Mouse (Mus musculus) ES-Bruce4 (cell line): ENCODE measurements around the gene Nap1l4. TPM values are rescaled to one million over a fixed set of nuclear protein-coding genes. Genes with fewer than 3 reads are reported as not detected.
"Not testable (repeated sequence)": the region's sequence is repeated elsewhere in the genome, so short reads cannot be mapped to it uniquely, and the experiment has no call there.

Experiments used
- H3K27ac ChIP-seq: 2 replicates; pipeline ENCODE4 v1.5.1; 2012; ENCODE audit warnings: low read length, inconsistent platforms; ENCODE audit not compliant: insufficient read depth
- H3K27me3 ChIP-seq: 2 replicates; pipeline ENCODE4 v1.6.1; 2012; ENCODE audit warnings: mild to moderate bottlenecking, low read length, inconsistent platforms; ENCODE audit not compliant: control insufficient read depth, poor library complexity, insufficient read depth, severe bottlenecking
- H3K36me3 ChIP-seq: 2 replicates; pipeline ENCODE4 v1.6.1; 2012; ENCODE audit warnings: inconsistent platforms, mild to moderate bottlenecking, low read length, moderate library complexity; ENCODE audit not compliant: control insufficient read depth, poor library complexity, insufficient read depth, severe bottlenecking
- H3K4me1 ChIP-seq: one replicate; pipeline ENCODE4 v1.8.1; 2011; ENCODE audit warnings: low read length; ENCODE audit not compliant: control insufficient read depth, insufficient read depth
- H3K4me3 ChIP-seq: 2 replicates; pipeline ENCODE4 v1.5.1; 2011; ENCODE audit warnings: low read depth, mild to moderate bottlenecking, low read length
- H3K9ac ChIP-seq: 2 replicates; pipeline ENCODE4 v1.6.1; 2012; ENCODE audit warnings: low read depth, mild to moderate bottlenecking, inconsistent platforms; ENCODE audit not compliant: poor library complexity, severe bottlenecking
- H3K9me3 ChIP-seq: replicated peaks from 2 replicates; pipeline ENCODE4 v1.6.1; 2012; ENCODE audit warnings: mild to moderate bottlenecking, low read length, inconsistent platforms; ENCODE audit not compliant: control insufficient read depth, poor library complexity, insufficient read depth, severe bottlenecking
- CTCF ChIP-seq: IDR thresholded peaks from one replicate; pipeline ENCODE4 v1.8.1; 2011; ENCODE audit warnings: low read depth, low read length
- EP300 ChIP-seq: IDR thresholded peaks from 2 replicates; pipeline ENCODE4 v1.6.1; 2011; ENCODE audit warnings: low read depth, low read length; ENCODE audit not compliant: insufficient read depth
- POLR2A ChIP-seq: IDR thresholded peaks from one replicate; pipeline ENCODE4 v1.8.1; 2011; ENCODE audit warnings: low read length; ENCODE audit not compliant: insufficient read depth
- polyA plus RNA-seq: library from polyadenylated mRNA; stranded (reverse); fragments of >200 nt; gene quantifications from 2 replicates; pipeline ENCODE4 v1.2.4, GENCODE M21; 2011; ENCODE audit warnings: low read depth; ENCODE audit not compliant: missing spikeins, insufficient read depth, insufficient read length

Gene Nap1l4
- polyA plus RNA-seq, 1 experiment = 208 TPM

GRCm38 (mm10) chr7:143549588-143550220, 798 bp upstream of the Nap1l4 start:
- H3K4me1 ChIP-seq = no peaks in the 10 kb centered on the region
- peak overlapping the region; percentile 78 for H3K9ac ChIP-seq
- H3K27ac ChIP-seq = peak overlapping the region; percentile 95
- TF ChIP-seq EP300 (no peak), CTCF (no peak), POLR2A (no peak)
- no peaks in the 10 kb centered on the region for H3K9me3 ChIP-seq
- H3K27me3 ChIP-seq = no peaks in the 10 kb centered on the region
- H3K4me3 ChIP-seq = peak overlapping the region; percentile 96
- H3K36me3 ChIP-seq = peaks cover 6% of the 10 kb centered on the region; the same call in 1 of the 2 replicates

- no peaks in the 10 kb centered on the region for H3K4me1 ChIP-seq
- H3K9ac ChIP-seq = peak overlapping the region; percentile 80
- H3K27ac ChIP-seq = peak overlapping the region; percentile 24
- no peaks in the 10 kb centered on the region for H3K27me3 ChIP-seq
- H3K4me3 ChIP-seq = peak overlapping the region; percentile 94
- TF ChIP-seq CTCF (no peak), EP300 (no peak), POLR2A (no peak)
- no peaks in the 10 kb centered on the region for H3K9me3 ChIP-seq
- H3K36me3 ChIP-seq = 0 out of 2 replicates have a peak, but pooled peaks cover 6% of the 10 kb centered on the region
Measured at GRCm38 (mm10) chr7:143548231-143548961, 510 bp downstream of the Nap1l4 start.

GRCm38 (mm10) chr7:143546554-143546953, 2.4 kb downstream of the Nap1l4 start:
- Histone ChIP-seq H3K4me1 (no peaks in the 10 kb centered on the region), H3K27ac (no peak overlapping the region), H3K9me3 (no peaks in the 10 kb centered on the region), H3K27me3 (no peaks in the 10 kb centered on the region), H3K9ac (0 out of 2 replicates have a peak overlapping the region, but pooled peaks have one; percentile 36), H3K36me3 (0 out of 2 replicates have a peak, but pooled peaks cover 2% of the 10 kb centered on the region), H3K4me3 (no peak overlapping the region)
- TF ChIP-seq POLR2A = no peak
- TF ChIP-seq EP300 = no peak
- no peak for TF ChIP-seq CTCF

DNA sequence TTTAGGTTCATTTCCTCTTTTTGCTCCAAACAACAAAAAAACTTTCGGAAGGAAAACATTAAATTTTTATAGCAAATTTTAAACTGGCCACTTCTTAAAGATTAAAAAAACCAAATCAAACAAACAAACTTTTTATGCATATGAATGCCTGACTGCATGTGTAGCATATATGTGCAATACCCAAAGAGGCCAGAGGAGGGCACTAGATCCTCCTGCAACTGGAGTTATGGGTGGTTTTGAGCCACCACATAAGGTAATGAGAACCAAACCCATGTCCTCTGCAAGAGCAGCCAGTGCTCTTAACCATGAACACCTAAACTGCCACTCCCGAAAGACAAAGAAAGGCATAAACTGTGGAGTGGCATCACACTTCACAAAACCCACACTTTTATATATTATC, 4.5 kb downstream of the Nap1l4 start:
- Histone ChIP-seq H3K9ac (no peak overlapping the region), H3K27ac (no peak overlapping the region), H3K9me3 (no peaks in the 10 kb centered on the region), H3K4me1 (no peaks in the 10 kb centered on the region), H3K36me3 (0 out of 2 replicates have a peak, but pooled peaks cover 9% of the 10 kb centered on the region), H3K27me3 (no peaks in the 10 kb centered on the region), H3K4me3 (no peak overlapping the region)
- TF ChIP-seq EP300 (no peak), CTCF (no peak), POLR2A (no peak)

DNA sequence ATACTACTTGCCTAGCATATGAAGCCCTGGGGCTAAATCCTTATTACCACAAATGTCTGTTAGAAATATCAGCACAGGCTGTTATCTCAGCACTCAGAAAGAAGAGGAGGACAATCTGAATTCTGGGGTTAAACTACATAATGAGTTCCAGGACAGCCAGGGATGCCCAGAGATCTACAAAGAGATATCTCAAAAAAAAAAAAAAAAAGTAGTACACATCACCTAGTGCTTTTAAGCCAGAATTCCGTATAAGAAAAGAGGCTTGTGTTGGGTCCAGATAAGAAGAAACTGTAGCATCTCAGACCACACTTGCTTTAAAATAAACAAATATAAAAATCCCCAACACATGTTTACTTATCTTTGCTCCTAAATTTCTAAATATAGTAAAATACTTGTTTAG, 10.2 kb downstream of the Nap1l4 start:
- H3K27ac ChIP-seq = no peak overlapping the region
- TF ChIP-seq EP300 (no peak), CTCF (no peak), POLR2A (no peak)
- no peaks in the 10 kb centered on the region for H3K9me3 ChIP-seq
- H3K36me3 ChIP-seq = peaks cover 50% of the 10 kb centered on the region
- no peak overlapping the region for H3K9ac ChIP-seq
- no peaks in the 10 kb centered on the region for H3K27me3 ChIP-seq
- H3K4me1 ChIP-seq = no peaks in the 10 kb centered on the region
- H3K4me3 ChIP-seq = no peak overlapping the region

DNA sequence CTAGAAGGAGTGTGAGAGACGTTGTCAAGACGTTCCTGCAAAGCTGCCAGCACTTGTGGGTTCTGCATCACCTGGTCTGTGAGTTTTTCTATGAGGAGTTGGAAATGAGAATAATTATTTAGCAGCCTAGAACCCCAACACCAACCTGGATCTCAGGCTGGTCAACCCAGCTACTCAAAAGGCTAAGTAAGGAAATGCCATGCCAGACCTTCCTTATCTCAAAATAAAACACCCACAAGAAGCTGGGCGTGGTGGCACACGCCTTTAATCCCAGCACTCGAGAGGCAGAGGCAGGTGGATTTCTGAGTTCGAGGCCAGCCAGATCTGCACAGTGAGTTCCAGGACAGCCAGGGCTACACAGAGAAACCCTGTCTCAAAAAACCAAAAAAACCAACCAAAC, 10.7 kb downstream of the Nap1l4 start:
- not testable (repeated sequence) for H3K9me3 ChIP-seq, H3K9ac ChIP-seq, H3K4me1 ChIP-seq, H3K27me3 ChIP-seq, H3K27ac ChIP-seq, H3K4me3 ChIP-seq
- peaks cover 54% of the 10 kb centered on the region for H3K36me3 ChIP-seq
